Mouse (Mus musculus) liver, postnatal 0 days (tissue): Measurements from ENCODE around the gene Zc3hav1l.

ENCODE experiments used
- CTCF ChIP-seq: sonication (generic); IDR thresholded peaks from 2 replicates; pipeline ENCODE4 v1.5.1; 2016; ENCODE audit warnings: antibody characterized with exemption, low read depth
- EP300 ChIP-seq: IDR thresholded peaks from 2 replicates; pipeline ENCODE4 v1.6.1; 2016; ENCODE audit warnings: antibody characterized with exemption, low read depth, mild to moderate bottlenecking

DNA sequence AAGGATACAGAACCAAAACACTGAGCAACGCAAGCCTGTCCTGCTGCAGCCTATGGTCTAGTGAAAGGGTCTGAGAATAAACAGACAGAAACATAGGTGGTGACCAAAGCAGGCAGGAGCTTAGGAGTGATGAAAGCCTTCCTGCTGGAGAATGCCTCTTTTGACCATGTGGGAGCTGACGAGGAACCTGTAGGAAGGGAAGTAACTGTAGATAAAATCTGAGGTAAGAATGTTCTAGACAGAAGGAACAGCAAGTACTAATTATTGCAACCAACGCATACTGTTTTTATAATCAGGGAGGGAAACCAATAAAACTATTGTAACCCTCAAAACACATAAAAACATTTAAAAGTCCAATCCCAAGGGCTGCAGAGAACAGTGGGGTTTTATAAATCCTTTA is 54.9 kb downstream of the Zc3hav1l start:
- TF ChIP-seq CTCF (no peak), EP300 (no peak)
